Mouse (Mus musculus) G1E (cell line): ENCODE results near the gene Rflna. TPM values are rescaled to one million over a fixed set of nuclear protein-coding genes. Genes with fewer than 3 reads are reported as not detected.

Experiments
- ATAC-seq: 2 replicates; pipeline ENCODE4 v1.8.0; 2016; ENCODE audit warnings: mild to moderate bottlenecking; ENCODE audit not compliant: insufficient number of reproducible peaks, poor library complexity, low FRiP score, severe bottlenecking; ENCODE audit errors: extremely low read depth
- DNase-seq: peaks from one replicate; pipeline ENCODE4 v3.0.0; 2012; ENCODE audit warnings: low spot score
- H3K27me3 ChIP-seq: 2 replicates; pipeline ENCODE4 v1.6.1; 2012; ENCODE audit warnings: mild to moderate bottlenecking, low read length, inconsistent platforms; ENCODE audit not compliant: insufficient read depth
- H3K36me3 ChIP-seq: replicated peaks from 2 replicates; pipeline ENCODE3; 2012; ENCODE audit warnings: mild to moderate bottlenecking, inconsistent platforms
- H3K4me1 ChIP-seq: 2 replicates; pipeline ENCODE4 v1.6.1; 2012; ENCODE audit warnings: low read depth, low read length, inconsistent platforms, mixed read lengths; ENCODE audit not compliant: insufficient read depth
- H3K4me3 ChIP-seq: 2 replicates; pipeline ENCODE4 v1.5.1; 2012; ENCODE audit warnings: low read depth, mild to moderate bottlenecking, inconsistent platforms, low read length, moderate library complexity, mixed read lengths
- H3K9me3 ChIP-seq: replicated peaks from 2 replicates; pipeline ENCODE4 v1.6.1; 2012; ENCODE audit warnings: inconsistent platforms
- CTCF ChIP-seq: IDR thresholded peaks from 2 replicates; pipeline ENCODE4 v1.5.1; 2012; ENCODE audit warnings: low read depth, low read length, inconsistent platforms, mixed read lengths
- GATA1 ChIP-seq: IDR thresholded peaks from 2 replicates; pipeline ENCODE4 v1.6.1; 2012; ENCODE audit warnings: borderline replicate concordance, low read length, inconsistent platforms, mixed read lengths
- GATA2 ChIP-seq: IDR thresholded peaks from 2 replicates; pipeline ENCODE4 v1.6.1; 2012; ENCODE audit warnings: low read depth, low read length, inconsistent platforms, borderline replicate concordance
- POLR2AphosphoS5 ChIP-seq: IDR thresholded peaks from 2 replicates; pipeline ENCODE4 v1.6.1; 2012; ENCODE audit warnings: low read depth, low read length, inconsistent platforms; ENCODE audit not compliant: insufficient replicate concordance
- TAL1 ChIP-seq: conservative IDR thresholded peaks from 2 replicates; pipeline ENCODE4 v1.6.1; 2012; ENCODE audit warnings: low read depth, low read length, inconsistent platforms, mixed read lengths
- polyA plus RNA-seq: library from polyadenylated mRNA; stranded (reverse); fragments of >175 nt; gene quantifications from 2 replicates; pipeline ENCODE4 v1.2.3, GENCODE M21; 2012
- total RNA-seq, 2 experiments: library from RNA; stranded (forward) in 1 of 2; stranded (reverse) in 1 of 2; fragments of 200-1000 nt in 1 of 2; fragments of >200 nt in 1 of 2; fragmentation: Nextera tagmentation in 1 of 2; gene quantifications; 2 replicates each; pipeline ENCODE4 v1.2.3; 2014 to 2017

The Rflna gene
- total and polyA plus RNA-seq, 3 experiments, result not detected

DNA sequence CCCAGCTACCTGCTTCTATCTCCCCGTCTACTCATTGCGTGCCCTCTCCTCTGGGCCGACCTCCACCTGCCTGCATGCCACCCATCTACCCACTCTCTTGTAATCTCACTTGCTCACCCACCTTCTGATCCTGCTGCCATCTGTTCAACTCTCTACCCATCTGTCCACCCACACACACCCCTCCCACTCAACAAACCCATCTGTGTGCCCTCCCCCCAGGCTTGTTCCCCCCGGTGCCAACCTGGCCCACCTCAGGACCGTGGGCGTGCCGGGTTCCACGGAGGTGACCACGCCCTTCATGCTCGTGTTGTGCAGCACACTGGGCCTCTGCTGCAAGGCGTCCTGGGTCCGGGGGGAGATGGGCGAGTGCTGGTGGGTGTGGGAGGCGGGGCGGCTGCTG lies 25.4 kb downstream of the Rflna start:
- H3K9me3 ChIP-seq, result peaks cover 97% of the 10 kb centered on the region
- DNase-seq (no peak), ATAC-seq (no peak)
- no peaks in the 10 kb centered on the region for H3K36me3 ChIP-seq
- TF ChIP-seq POLR2AphosphoS5 (no peak), GATA2 (no peak), TAL1 (no peak), GATA1 (no peak), CTCF (no peak)
- no peaks in the 10 kb centered on the region for H3K27me3 ChIP-seq
- H3K4me3 ChIP-seq, result no peak overlapping the region
- H3K4me1 ChIP-seq, result no peaks in the 10 kb centered on the region

DNA sequence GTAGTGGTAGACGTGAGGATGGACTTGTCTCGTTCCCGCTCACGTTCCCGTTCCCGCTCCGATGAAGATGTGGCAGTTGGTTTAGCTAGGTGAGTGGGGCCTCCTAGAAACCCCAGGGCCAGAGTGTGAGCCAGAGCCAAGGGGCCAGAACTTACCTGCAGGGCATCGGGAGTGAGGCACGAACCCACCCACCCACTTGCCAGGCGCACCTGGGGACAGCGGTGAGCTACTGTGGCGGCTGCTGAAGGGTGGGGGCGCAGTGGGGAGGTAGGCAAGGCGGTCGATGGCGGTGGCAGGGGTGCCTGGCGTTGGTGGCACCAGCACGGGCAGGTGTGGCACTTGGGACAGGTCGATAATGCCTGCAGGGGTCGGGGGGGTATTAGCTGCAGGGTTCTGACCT lies 25.9 kb downstream of the Rflna start:
- Histone ChIP-seq H3K4me1 (no peaks in the 10 kb centered on the region), H3K27me3 (no peaks in the 10 kb centered on the region), H3K4me3 (peak overlapping the region; percentile 36; the same call in 1 of the 2 replicates), H3K9me3 (peaks cover 97% of the 10 kb centered on the region), H3K36me3 (no peaks in the 10 kb centered on the region)
- ATAC-seq (no peak), DNase-seq (no peak)
- no peak for TF ChIP-seq TAL1
- TF ChIP-seq GATA1, result no peak
- no peak for TF ChIP-seq CTCF
- TF ChIP-seq POLR2AphosphoS5, result no peak
- TF ChIP-seq GATA2, result no peak

DNA sequence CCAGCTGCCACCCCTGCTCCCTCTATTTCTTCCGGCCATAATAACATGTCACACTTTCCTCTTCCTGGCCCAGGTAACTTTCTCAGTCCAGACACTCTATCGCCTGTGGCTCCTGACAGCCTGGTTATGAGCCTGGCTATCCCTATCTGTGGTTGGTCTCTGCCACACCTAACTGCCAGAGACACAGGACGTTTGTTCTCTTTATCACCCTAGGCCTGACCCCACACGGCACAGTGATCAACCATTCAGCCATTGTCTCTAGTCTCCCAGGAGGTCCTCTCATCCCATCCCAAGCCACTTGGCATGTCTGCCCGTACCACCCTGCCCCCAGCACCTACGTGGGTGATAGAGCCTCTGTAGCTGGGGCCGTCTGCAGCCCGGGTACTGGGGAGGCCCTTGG lies 33.5 kb downstream of the Rflna start:
- Histone ChIP-seq H3K4me3 (no peak overlapping the region), H3K27me3 (no peaks in the 10 kb centered on the region; the same call in 1 of the 2 replicates), H3K9me3 (peaks cover 99% of the 10 kb centered on the region), H3K4me1 (no peaks in the 10 kb centered on the region), H3K36me3 (no peaks in the 10 kb centered on the region)
- DNase-seq (no peak), ATAC-seq (no peak)
- TF ChIP-seq CTCF (no peak), GATA2 (no peak), TAL1 (no peak), GATA1 (no peak), POLR2AphosphoS5 (no peak)

DNA sequence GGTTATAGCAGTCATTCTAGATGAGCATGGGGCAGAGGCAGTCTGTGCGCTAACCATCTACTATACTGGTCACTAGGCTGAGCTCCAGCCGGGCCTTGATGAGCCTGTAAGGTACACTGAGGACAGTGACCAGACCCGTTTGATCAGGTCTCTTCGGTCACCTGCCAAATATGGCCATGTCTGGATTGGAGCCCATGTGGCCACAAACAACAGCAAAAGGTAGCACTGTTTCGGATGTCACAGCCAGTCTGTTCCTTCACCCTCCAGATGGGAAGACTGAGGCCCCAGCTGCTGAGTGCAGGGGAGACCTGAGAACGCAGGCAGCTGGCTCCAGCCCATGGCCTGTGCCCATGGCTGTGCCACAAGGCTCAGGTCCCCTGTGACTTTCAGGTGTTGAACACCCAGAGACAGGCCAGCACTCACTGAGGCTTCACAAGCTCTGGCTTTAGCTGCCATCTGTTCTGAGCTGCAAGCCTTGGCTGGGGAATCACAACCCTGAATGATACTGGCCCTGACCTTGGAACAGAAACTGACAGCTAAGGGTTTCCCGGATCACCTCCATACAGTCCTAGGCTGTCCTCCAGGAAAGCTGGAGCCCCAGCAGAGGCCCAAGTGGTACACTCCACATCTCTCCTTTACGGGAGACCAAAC lies 36.5 kb downstream of the Rflna start:
- Histone ChIP-seq H3K9me3 (peaks cover 99% of the 10 kb centered on the region), H3K27me3 (no peaks in the 10 kb centered on the region; the same call in 1 of the 2 replicates), H3K4me3 (no peak overlapping the region), H3K4me1 (no peaks in the 10 kb centered on the region), H3K36me3 (no peaks in the 10 kb centered on the region)
- DNase-seq (no peak), ATAC-seq (no peak)
- TF ChIP-seq GATA2, result no peak
- TF ChIP-seq TAL1, result no peak

DNA sequence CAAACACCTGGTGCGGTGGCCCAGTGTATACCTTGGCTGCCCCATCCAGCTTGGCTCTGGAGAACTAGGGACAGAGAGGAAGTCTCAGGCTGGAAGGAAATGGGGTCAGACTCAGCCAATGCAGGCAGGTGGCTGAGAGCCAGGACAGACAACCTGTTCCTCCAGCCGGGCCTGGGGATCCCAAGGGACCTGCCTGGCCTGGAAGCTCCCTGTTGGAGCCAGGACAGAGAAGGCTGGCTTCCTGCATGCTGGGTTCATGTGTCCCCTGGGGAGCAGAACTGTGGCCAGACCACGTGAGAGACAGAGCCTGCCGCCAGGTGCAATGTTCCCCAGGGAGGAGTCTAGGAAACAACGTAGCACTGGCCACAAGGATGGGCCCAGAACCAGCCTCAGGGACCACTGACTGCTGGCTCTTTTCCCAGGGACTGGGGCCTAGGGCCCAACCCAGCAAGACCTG lies 37.1 kb downstream of the Rflna start:
- DNase-seq (no peak), ATAC-seq (no peak)
- H3K36me3 ChIP-seq, result no peaks in the 10 kb centered on the region
- H3K4me1 ChIP-seq, result no peaks in the 10 kb centered on the region
- peaks cover 99% of the 10 kb centered on the region for H3K9me3 ChIP-seq
- H3K4me3 ChIP-seq, result no peak overlapping the region
- TF ChIP-seq GATA2, result no peak
- TF ChIP-seq TAL1, result no peak
- H3K27me3 ChIP-seq, result no peaks in the 10 kb centered on the region; the same call in 1 of the 2 replicates

DNA sequence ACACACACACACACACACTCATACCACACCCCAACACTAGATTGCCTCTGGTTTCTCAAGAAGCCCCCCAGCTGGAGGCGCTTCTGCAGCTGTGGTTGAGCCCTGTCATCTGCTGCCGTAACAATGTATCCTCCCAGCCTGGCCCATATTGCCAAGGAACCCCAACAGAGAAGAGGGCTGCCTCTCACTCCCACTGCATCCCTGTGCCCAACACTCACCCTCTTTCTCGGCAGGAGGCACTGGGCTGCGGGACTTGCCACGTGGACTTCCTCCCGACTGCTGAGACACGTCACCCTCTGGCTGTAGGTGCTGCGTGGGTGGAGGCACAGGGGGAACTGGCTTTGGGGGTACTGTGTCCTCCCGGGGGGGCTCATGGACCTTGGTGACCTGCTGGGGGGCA lies 38.6 kb downstream of the Rflna start:
- ATAC-seq (no peak), DNase-seq (no peak)
- Histone ChIP-seq H3K4me1 (no peaks in the 10 kb centered on the region), H3K27me3 (no peaks in the 10 kb centered on the region; the same call in 1 of the 2 replicates), H3K9me3 (peaks cover 98% of the 10 kb centered on the region), H3K4me3 (no peak overlapping the region; the same call in 1 of the 2 replicates), H3K36me3 (no peaks in the 10 kb centered on the region)
- TF ChIP-seq CTCF (no peak), GATA1 (no peak), TAL1 (no peak), POLR2AphosphoS5 (no peak), GATA2 (no peak)

DNA sequence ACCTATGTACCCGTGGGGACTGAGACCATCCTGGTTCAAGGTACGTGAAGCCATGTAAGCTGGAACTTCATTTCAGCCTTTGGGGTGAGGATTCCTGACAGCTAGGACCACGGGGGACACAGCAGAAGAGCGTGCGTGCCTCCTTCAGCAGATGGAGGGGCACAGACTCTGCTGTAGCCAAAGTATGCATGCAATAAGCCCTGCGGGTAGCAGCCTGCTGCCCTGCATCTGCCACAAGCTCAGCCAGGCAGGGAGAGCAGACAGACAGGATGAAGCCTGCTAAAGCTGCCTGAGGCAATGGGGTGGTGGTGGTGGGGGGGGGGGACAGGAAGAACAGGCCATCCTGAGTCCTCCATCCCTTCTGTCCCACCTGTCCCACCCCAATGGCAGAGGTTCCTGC lies 40.4 kb downstream of the Rflna start:
- Histone ChIP-seq H3K27me3 (no peaks in the 10 kb centered on the region), H3K9me3 (peaks cover 98% of the 10 kb centered on the region), H3K36me3 (no peaks in the 10 kb centered on the region), H3K4me3 (no peak overlapping the region), H3K4me1 (no peaks in the 10 kb centered on the region)
- DNase-seq (no peak), ATAC-seq (no peak)
- TF ChIP-seq POLR2AphosphoS5 (no peak), CTCF (no peak), GATA2 (no peak), GATA1 (no peak), TAL1 (no peak)
